Comparison of ENCODE assay signal across 14 mouse cellular contexts in the genomic region with DNA sequence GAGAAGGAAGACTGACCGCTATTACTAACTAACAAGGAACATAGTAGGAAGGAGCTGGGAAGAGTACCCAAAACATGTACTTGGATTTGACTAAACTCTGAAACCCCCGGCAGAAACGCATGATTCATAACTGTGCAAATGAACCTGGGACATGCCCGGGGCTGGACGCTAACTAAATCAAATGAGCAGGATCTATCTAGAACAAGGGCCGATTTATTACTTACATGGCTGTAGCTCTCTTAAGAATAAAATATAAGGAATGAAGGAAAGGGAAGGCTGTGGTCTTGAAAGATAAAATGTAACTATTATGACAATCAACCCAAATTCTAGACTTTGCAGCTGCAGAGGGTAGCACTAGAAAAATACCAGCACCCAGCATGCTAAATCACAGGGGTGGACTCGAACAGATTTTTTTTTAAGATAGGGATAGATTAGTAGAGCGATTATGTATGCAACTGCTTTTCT. TPM values are rescaled to one million over a fixed set of nuclear protein-coding genes. Genes with fewer than 3 reads are reported as not detected.
DNase-seq lines count a peak whose midpoint lies in the region; ATAC-seq lines count a peak whose summit lies in the region.
"Had no signal": no experiment of that assay in that cellular context is flagged by ENCODE, and none has a peak within 500 bp of the region (broad histone marks: within the 10 kb centered on the region; RNA-seq: fewer than 3 reads in every experiment).

No protein-coding gene starts in this region.

- H3K36me3 ChIP-seq in heart, embryonic 12.5 days: peaks cover 40% of the 10 kb centered on the region
- no peaks in the 10 kb centered on the region for H3K36me3 ChIP-seq in lung, embryonic 15.5 days
- no peaks in the 10 kb centered on the region for H3K36me3 ChIP-seq in heart, embryonic 15.5 days
- no peaks in the 10 kb centered on the region for H3K36me3 ChIP-seq in liver, embryonic 12.5 days

- 2% methylated on average over 8 of the region's 8 CpGs for WGBS in heart, embryonic 12.5 days
- WGBS in lung, embryonic 15.5 days: 8% methylated on average over 8 of the region's 8 CpGs
- WGBS in heart, embryonic 15.5 days: under 1% methylated on average over 8 of the region's 8 CpGs
- 11% methylated on average over 8 of the region's 8 CpGs for WGBS in liver, embryonic 12.5 days (ENCODE audit: insufficient replicate concordance)

- H3K4me2 ChIP-seq in heart, embryonic 12.5 days: peak overlapping the region; percentile 89
- H3K4me2 ChIP-seq in lung, embryonic 15.5 days: peak overlapping the region; percentile 48
- peak overlapping the region; percentile 64 for H3K4me2 ChIP-seq in heart, embryonic 15.5 days
- H3K4me2 ChIP-seq in liver, embryonic 12.5 days: peak overlapping the region; percentile 51

- H3K27me3 ChIP-seq in heart, embryonic 12.5 days (replicated peaks): no peaks in the 10 kb centered on the region
- peaks cover 88% of the 10 kb centered on the region for H3K27me3 ChIP-seq in lung, embryonic 15.5 days
- H3K27me3 ChIP-seq in heart, embryonic 15.5 days: 0 out of 2 replicates have a peak, but pooled peaks cover 3% of the 10 kb centered on the region
- H3K27me3 ChIP-seq in liver, embryonic 12.5 days (replicated peaks): peaks cover 73% of the 10 kb centered on the region

- H3K4me1 ChIP-seq in heart, embryonic 12.5 days (replicated peaks): peaks cover 15% of the 10 kb centered on the region
- peaks cover 13% of the 10 kb centered on the region for H3K4me1 ChIP-seq in lung, embryonic 15.5 days
- peaks cover 11% of the 10 kb centered on the region for H3K4me1 ChIP-seq in heart, embryonic 15.5 days (replicated peaks)
- H3K4me1 ChIP-seq in liver, embryonic 12.5 days: no peaks in the 10 kb centered on the region; the same call in 1 of the 2 replicates

- peak overlapping the region; percentile 99 for H3K9ac ChIP-seq in heart, embryonic 12.5 days
- no peak overlapping the region for H3K9ac ChIP-seq in lung, embryonic 15.5 days
- peak overlapping the region; percentile 97 for H3K9ac ChIP-seq in heart, embryonic 15.5 days
- no peak overlapping the region for H3K9ac ChIP-seq in liver, embryonic 12.5 days

- DNase-seq in heart, postnatal 4 days: no peak
- no peak for DNase-seq in lung, postnatal 4 days
- no peak for DNase-seq in urinary bladder, postnatal 14 days (ENCODE audit: low spot score)
- DNase-seq: adrenal gland, adult 8-10 months; lung, postnatal 14 days; right cerebral cortex, postnatal 4 days had no signal

- no peak for ATAC-seq in heart, embryonic 12.5 days (ENCODE audit: insufficient number of reproducible peaks, low FRiP score)
- no peak for ATAC-seq in lung, embryonic 15.5 days (ENCODE audit: borderline replicate concordance, extremely low read depth, low FRiP score, low TSS enrichment)
- no peak for ATAC-seq in heart, embryonic 15.5 days (replicated peaks; ENCODE audit: insufficient number of reproducible peaks, insufficient read depth, low FRiP score, low read depth)
- ATAC-seq in liver, embryonic 12.5 days: no peak

- peak overlapping the region; percentile 84 for H3K4me3 ChIP-seq in heart, embryonic 12.5 days
- peak overlapping the region; percentile 22; the same call in 1 of the 2 replicates for H3K4me3 ChIP-seq in lung, embryonic 15.5 days
- H3K4me3 ChIP-seq in heart, embryonic 15.5 days: peak overlapping the region; percentile 66
- peak overlapping the region; percentile 37 for H3K4me3 ChIP-seq in liver, embryonic 12.5 days

- no peaks in the 10 kb centered on the region for H3K9me3 ChIP-seq in heart, embryonic 12.5 days (replicated peaks)
- no peaks in the 10 kb centered on the region for H3K9me3 ChIP-seq in lung, embryonic 15.5 days
- no peaks in the 10 kb centered on the region for H3K9me3 ChIP-seq in heart, embryonic 15.5 days (replicated peaks)
- no peaks in the 10 kb centered on the region for H3K9me3 ChIP-seq in liver, embryonic 12.5 days (replicated peaks)

- peak overlapping the region; percentile 99 for H3K27ac ChIP-seq in heart, embryonic 12.5 days (ENCODE audit: poor library complexity, severe bottlenecking)
- no peak overlapping the region for H3K27ac ChIP-seq in lung, embryonic 15.5 days
- H3K27ac ChIP-seq in heart, embryonic 15.5 days: peak overlapping the region; percentile 95
- H3K27ac ChIP-seq in liver, embryonic 12.5 days: no peak overlapping the region

RNA-seq across cellular contexts. Expression of a gene that starts 3.1 kb away (rescaled TPM):
- polyA plus RNA-seq in heart, embryonic 12.5 days (2016; fragmentation: Nextera tagmentation; extraction: Ambion mirVana): 105 and 111 TPM in 2 replicates
- total RNA-seq in heart, postnatal 4 days (2021): 100 to 1,000 TPM; 341 to 376 TPM
- polyA plus RNA-seq in lung, embryonic 15.5 days (2015; fragmentation: Nextera tagmentation; extraction: Ambion mirVana): 2.0 and 4.6 TPM in 2 replicates
- polyA plus RNA-seq in heart, embryonic 15.5 days (2015; fragmentation: Nextera tagmentation; extraction: Ambion mirVana): 62.6 and 70.1 TPM in 2 replicates
- 1.8 and 1.9 TPM in 2 replicates for polyA plus RNA-seq in liver, embryonic 12.5 days (2016; fragmentation: Nextera tagmentation; extraction: Ambion mirVana)
- total RNA-seq: gastrocnemius, adult 8-10 months; left cerebral cortex, postnatal 10 days had no signal
- polyA plus RNA-seq: cortical plate, adult 2 months; large intestine, adult 2 months had no signal

Comparison
In these comparisons a context has a peak if more than half of its experiments do, and no peak if none do; other contexts are left out.
1. H3K27ac ChIP-seq: peak in heart, embryonic 12.5 days (single experiment) and heart, embryonic 15.5 days (single experiment); none in lung, embryonic 15.5 days (single experiment) and liver, embryonic 12.5 days (single experiment).
2. H3K4me3 ChIP-seq: peak in every context shown above with its lines; median percentile 84 in heart, embryonic 12.5 days; 66 in heart, embryonic 15.5 days; 37 in liver, embryonic 12.5 days; 22 in lung, embryonic 15.5 days.
3. H3K9ac ChIP-seq: peak in heart, embryonic 12.5 days (single experiment) and heart, embryonic 15.5 days (single experiment); none in lung, embryonic 15.5 days (single experiment) and liver, embryonic 12.5 days (single experiment).
4. RNA of a gene that starts 3.1 kb away (polyA plus RNA-seq): 105 to 111 TPM in heart, embryonic 12.5 days and 62.6 to 70.1 TPM in heart, embryonic 15.5 days; 2.0 to 4.6 TPM in lung, embryonic 15.5 days and 1.8 to 1.9 TPM in liver, embryonic 12.5 days; every median in the first group is over 10 times any median in the second.
5. Peak in every context shown above with its lines, with median percentiles within 50 percentile points of each other: H3K4me2 ChIP-seq.